Mouse (Mus musculus): ENCODE data around the gene Nectin2.

Nectin2 gene

GRCm38 (mm10) chr7:19690845-19691244 lies 59.4 kb downstream of the Nectin2 start:
- DNase-seq (ENCODE audit: low read depth, low spot score) = no peak

- DNase-seq (ENCODE audit: low read depth, low spot score) = no peak
These were observed 61.7 kb downstream of the Nectin2 start for GRCm38 (mm10) chr7:19688611-19689010.

GRCm38 (mm10) chr7:19688101-19688500 lies 62.2 kb downstream of the Nectin2 start:
- no peak for DNase-seq (ENCODE audit: low read depth, low spot score)

GRCm38 (mm10) chr7:19686927-19687583 lies 63.2 kb downstream of the Nectin2 start:
- peak; percentile 54 for DNase-seq (ENCODE audit: low read depth, low spot score)

GRCm38 (mm10) chr7:19686521-19686920 lies 63.8 kb downstream of the Nectin2 start:
- DNase-seq (ENCODE audit: low read depth, low spot score) = no peak

- no peak for DNase-seq (ENCODE audit: low read depth, low spot score)
These were observed 64.9 kb downstream of the Nectin2 start for GRCm38 (mm10) chr7:19685374-19685773.

GRCm38 (mm10) chr7:19683771-19684201 lies 66.5 kb downstream of the Nectin2 start:
- no peak for DNase-seq (ENCODE audit: low read depth, low spot score)

- DNase-seq (ENCODE audit: low read depth, low spot score) = no peak
These were observed 67.3 kb downstream of the Nectin2 start for GRCm38 (mm10) chr7:19682979-19683378.

- no peak for DNase-seq (ENCODE audit: low read depth, low spot score)
These were observed 69.0 kb downstream of the Nectin2 start, which contains the start of the genes Gm44805 and Apoc4 for GRCm38 (mm10) chr7:19681202-19681694. Gene Gm44805 (minus strand): TSS chr7:19681423. Gene Apoc4 (minus strand): TSS chr7:19681479.

GRCm38 (mm10) chr7:19680702-19681101 lies 69.6 kb downstream of the Nectin2 start:
- DNase-seq (ENCODE audit: low read depth, low spot score) = no peak

GRCm38 (mm10) chr7:19678901-19679300 lies 71.4 kb downstream of the Nectin2 start:
- no peak for DNase-seq (ENCODE audit: low read depth, low spot score)

GRCm38 (mm10) chr7:19677872-19678271 lies 72.4 kb downstream of the Nectin2 start, which contains the start of gene Apoc2:
Gene Apoc2 (minus strand): TSS chr7:19677941.
- no peak for DNase-seq (ENCODE audit: low read depth, low spot score)

- DNase-seq (ENCODE audit: low read depth, low spot score) = no peak
These were observed 73.6 kb downstream of the Nectin2 start for GRCm38 (mm10) chr7:19676662-19677061.

GRCm38 (mm10) chr7:19675824-19676223 lies 74.5 kb downstream of the Nectin2 start:
- no peak for DNase-seq (ENCODE audit: low read depth, low spot score)

GRCm38 (mm10) chr7:19673083-19673699 lies 77.1 kb downstream of the Nectin2 start:
- no peak for DNase-seq (ENCODE audit: low read depth, low spot score)

- DNase-seq (ENCODE audit: low read depth, low spot score) = no peak
These were observed 78.8 kb downstream of the Nectin2 start for GRCm38 (mm10) chr7:19671511-19671910.

GRCm38 (mm10) chr7:19668947-19669721 lies 81.1 kb downstream of the Nectin2 start:
- peak; percentile 93 for DNase-seq (ENCODE audit: low read depth, low spot score)

- no peak for DNase-seq (ENCODE audit: low read depth, low spot score)
These were observed 82.8 kb downstream of the Nectin2 start for GRCm38 (mm10) chr7:19667434-19667833.

- DNase-seq (ENCODE audit: low read depth, low spot score) = no peak
These were observed 83.5 kb downstream of the Nectin2 start for GRCm38 (mm10) chr7:19666750-19667149.

All from forelimb bud, embryonic 11.5 days (tissue).